Mouse (Mus musculus) spleen, adult 2 months (tissue): ENCODE measurements around the gene Il10ra.

Experiments
- CTCF ChIP-seq: fragments of 200-500 bp; IDR thresholded peaks from 2 replicates; pipeline ENCODE4 v1.5.1; 2011; ENCODE audit warnings: mild to moderate bottlenecking, inconsistent platforms; ENCODE audit not compliant: insufficient read depth, insufficient read length, insufficient replicate concordance; ENCODE audit errors: extremely low read depth
- POLR2A ChIP-seq: fragments of 200-500 bp; IDR thresholded peaks from 2 replicates; pipeline ENCODE4 v1.6.1; 2011; ENCODE audit warnings: low read depth, low read length, inconsistent platforms

DNA sequence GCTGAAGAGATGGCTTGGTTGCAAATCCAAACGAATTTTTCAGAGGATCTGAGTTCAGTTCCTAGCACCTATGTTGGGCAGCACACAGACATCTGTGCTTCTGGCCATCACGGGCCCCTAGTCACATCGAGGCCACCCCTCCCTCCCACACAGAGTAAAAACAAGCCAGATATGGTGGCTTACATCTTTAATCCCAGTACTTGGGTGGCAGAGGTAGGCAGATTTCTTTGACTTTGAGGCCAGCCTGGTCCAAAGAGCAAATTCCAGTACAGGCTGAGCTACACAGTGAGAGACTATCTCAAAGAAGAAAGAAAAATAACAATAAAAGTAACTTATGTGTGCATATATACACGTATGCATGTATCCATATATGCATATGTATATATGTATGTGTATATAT lies 62.8 kb downstream of the Il10ra start:
- TF ChIP-seq POLR2A (no peak), CTCF (no peak)
